Mouse (Mus musculus): ENCODE data around the gene Dlk1. TPM values are rescaled to one million over a fixed set of nuclear protein-coding genes. Genes with fewer than 3 reads are reported as not detected.

The Dlk1 gene
- total RNA-seq, 2 experiments from 2014 or later = not detected

Other genes starting within 250 kb of the Dlk1 start
- gene Rtl1, start 147.5 kb downstream of the Dlk1 start, total RNA-seq (2014; fragmentation: Nextera tagmentation) = not detected in 2 replicates
- not detected in 2 replicates for gene Rtl1, start 147.5 kb downstream of the Dlk1 start, total RNA-seq (2017)

Data from granulocyte monocyte progenitor cell, adult 5-6 weeks (primary cell).